Comparison of ENCODE assay signal across 12 mouse cellular contexts in the genomic region with DNA sequence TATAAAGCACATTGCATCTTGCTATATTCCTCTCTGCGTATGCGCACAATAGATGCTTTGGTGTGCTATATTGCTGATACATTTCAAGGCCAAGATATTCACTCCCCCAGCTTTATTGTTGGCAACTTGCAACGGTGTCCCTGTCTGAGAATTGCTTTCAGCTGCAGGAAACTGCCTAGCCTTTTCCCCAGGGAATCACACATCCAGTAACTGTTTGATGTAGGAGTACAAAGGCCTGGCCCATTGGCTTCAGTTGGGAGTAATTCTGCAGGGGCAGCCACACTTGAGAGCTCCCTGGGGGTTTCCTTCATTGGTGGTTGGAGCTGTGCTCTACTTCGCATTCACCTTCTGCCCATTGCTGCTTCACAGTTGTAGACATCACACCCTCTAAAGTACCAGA.
DNase-seq lines count a peak whose midpoint lies in the region; ATAC-seq and TF ChIP-seq lines count a peak whose summit lies in the region.
"Had no signal": no experiment of that assay in that cellular context is flagged by ENCODE, and none has a peak within 500 bp of the region (broad histone marks: within the 10 kb centered on the region; RNA-seq: fewer than 3 reads in every experiment).

No protein-coding gene starts in this region.

- no peak overlapping the region for H3K4me3 ChIP-seq in hindbrain, embryonic 11.5 days (ENCODE audit: low read depth, low read length)
- H3K4me3 ChIP-seq in hindbrain, embryonic 16.5 days (ENCODE audit: low read length) = no peak overlapping the region
- no peak overlapping the region for H3K4me3 ChIP-seq in limb, embryonic 10.5 days
- no peak overlapping the region for H3K4me3 ChIP-seq in neural tube, embryonic 13.5 days
- H3K4me3 ChIP-seq in gastrocnemius, adult 2 months = no peak overlapping the region
- H3K4me3 ChIP-seq: liver, embryonic 12.5 days; stomach, embryonic 15.5 days had no signal

- WGBS in hindbrain, embryonic 11.5 days = 58% methylated on average over 4 of the region's 4 CpGs
- 49% methylated on average over 4 of the region's 4 CpGs for WGBS in hindbrain, embryonic 16.5 days
- 45% methylated on average over 4 of the region's 4 CpGs for WGBS in limb, embryonic 10.5 days
- WGBS in neural tube, embryonic 13.5 days = 35% methylated on average over 4 of the region's 4 CpGs

- no peaks in the 10 kb centered on the region for H3K36me3 ChIP-seq in hindbrain, embryonic 11.5 days (ENCODE audit: control insufficient read depth, insufficient read depth, low read length)
- no peaks in the 10 kb centered on the region for H3K36me3 ChIP-seq in hindbrain, embryonic 16.5 days (ENCODE audit: control insufficient read depth, insufficient read depth, low read length)
- no peaks in the 10 kb centered on the region for H3K36me3 ChIP-seq in limb, embryonic 10.5 days
- no peaks in the 10 kb centered on the region for H3K36me3 ChIP-seq in neural tube, embryonic 13.5 days
- H3K36me3 ChIP-seq: liver, embryonic 12.5 days; stomach, embryonic 15.5 days had no signal

- no peak overlapping the region for H3K9ac ChIP-seq in hindbrain, embryonic 11.5 days (ENCODE audit: low read depth, low read length)
- no peak overlapping the region for H3K9ac ChIP-seq in hindbrain, embryonic 16.5 days (ENCODE audit: low read depth, low read length)
- no peak overlapping the region for H3K9ac ChIP-seq in neural tube, embryonic 13.5 days
- H3K9ac ChIP-seq: liver, embryonic 12.5 days; stomach, embryonic 15.5 days had no signal

- no peak for TF ChIP-seq CTCF in gastrocnemius, adult 2 months (IDR thresholded peaks at IDR 0.05)

- H3K4me1 ChIP-seq in hindbrain, embryonic 11.5 days (replicated peaks; ENCODE audit: control insufficient read depth, insufficient read depth, low read length) = no peaks in the 10 kb centered on the region
- no peaks in the 10 kb centered on the region; the same call in 1 of the 2 replicates for H3K4me1 ChIP-seq in hindbrain, embryonic 16.5 days (ENCODE audit: control insufficient read depth, insufficient read depth, low read depth, low read length)
- H3K4me1 ChIP-seq in limb, embryonic 10.5 days = peaks cover 11% of the 10 kb centered on the region
- peaks cover 12% of the 10 kb centered on the region for H3K4me1 ChIP-seq in neural tube, embryonic 13.5 days (replicated peaks)
- H3K4me1 ChIP-seq: stomach, embryonic 15.5 days had no signal

- peak; percentile 27 for DNase-seq in hindbrain, embryonic 11.5 days (ENCODE audit: low spot score)
- DNase-seq in embryo, embryonic 9.5 days (ENCODE audit: extremely low spot score) = peak; percentile 18
- peak; percentile 31 for DNase-seq in limb, embryonic 10.5 days (ENCODE audit: low spot score)
- no peak for DNase-seq in gastrocnemius, adult 2 months
- no peak for DNase-seq in spleen, adult 18-20 months

- peak; percentile 72 for ATAC-seq in hindbrain, embryonic 11.5 days (ENCODE audit: low FRiP score)
- no peak; the same call in 1 of the 2 replicates for ATAC-seq in hindbrain, embryonic 16.5 days
- ATAC-seq in neural tube, embryonic 13.5 days (ENCODE audit: low read depth) = peak; percentile 71
- ATAC-seq in cerebellum, adult (ENCODE audit: insufficient number of reproducible peaks, low FRiP score, low TSS enrichment) = no peak
- ATAC-seq: CD4-positive, CD25-positive, alpha-beta regulatory T cell, adult 4 months; intestine, embryonic 16.5 days; liver, embryonic 12.5 days had no signal

- no peak overlapping the region for H3K4me2 ChIP-seq in hindbrain, embryonic 11.5 days (replicated peaks; ENCODE audit: low read depth, low read length)
- H3K4me2 ChIP-seq in hindbrain, embryonic 16.5 days (ENCODE audit: low read length) = no peak overlapping the region
- no peak overlapping the region for H3K4me2 ChIP-seq in neural tube, embryonic 13.5 days
- H3K4me2 ChIP-seq: liver, embryonic 12.5 days; stomach, embryonic 15.5 days had no signal

- H3K9me3 ChIP-seq in hindbrain, embryonic 11.5 days (ENCODE audit: control insufficient read depth, low read length) = no peaks in the 10 kb centered on the region
- H3K9me3 ChIP-seq in hindbrain, embryonic 16.5 days (ENCODE audit: control insufficient read depth, low read length) = no peaks in the 10 kb centered on the region
- no peaks in the 10 kb centered on the region for H3K9me3 ChIP-seq in limb, embryonic 10.5 days (replicated peaks)
- no peaks in the 10 kb centered on the region for H3K9me3 ChIP-seq in neural tube, embryonic 13.5 days
- H3K9me3 ChIP-seq: liver, embryonic 12.5 days; stomach, embryonic 15.5 days had no signal

- intact Hi-C loops in gastrocnemius, adult 2 months (cut with DNase I) = no loop called here

- no peaks in the 10 kb centered on the region for H3K27me3 ChIP-seq in hindbrain, embryonic 11.5 days (ENCODE audit: control insufficient read depth, insufficient read depth, low read length)
- no peaks in the 10 kb centered on the region for H3K27me3 ChIP-seq in hindbrain, embryonic 16.5 days (replicated peaks; ENCODE audit: control insufficient read depth, insufficient read depth, low read length)
- no peaks in the 10 kb centered on the region for H3K27me3 ChIP-seq in limb, embryonic 10.5 days (ENCODE audit: low read depth, poor library complexity, severe bottlenecking)
- H3K27me3 ChIP-seq in neural tube, embryonic 13.5 days = no peaks in the 10 kb centered on the region
- H3K27me3 ChIP-seq: liver, embryonic 12.5 days; stomach, embryonic 15.5 days had no signal

- no peak overlapping the region for H3K27ac ChIP-seq in hindbrain, embryonic 11.5 days (ENCODE audit: low read depth, low read length)
- H3K27ac ChIP-seq in hindbrain, embryonic 16.5 days (ENCODE audit: low read depth, low read length) = no peak overlapping the region
- H3K27ac ChIP-seq in limb, embryonic 10.5 days = peak overlapping the region; percentile 64
- H3K27ac ChIP-seq in neural tube, embryonic 13.5 days (replicated peaks) = peak overlapping the region; percentile 24; the same call in 1 of the 2 replicates
- H3K27ac ChIP-seq in gastrocnemius, adult 2 months = no peak overlapping the region
- H3K27ac ChIP-seq: liver, embryonic 12.5 days; stomach, embryonic 15.5 days had no signal

Comparison
In these comparisons a context has a peak if more than half of its experiments do, and no peak if none do; other contexts are left out.
1. ATAC-seq: peak in hindbrain, embryonic 11.5 days (single experiment) and neural tube, embryonic 13.5 days (single experiment); none in hindbrain, embryonic 16.5 days (single experiment) and cerebellum, adult (single experiment).
2. DNase-seq: peak in hindbrain, embryonic 11.5 days (single experiment), embryo, embryonic 9.5 days (single experiment) and limb, embryonic 10.5 days (single experiment); none in gastrocnemius, adult 2 months (single experiment) and spleen, adult 18-20 months (0 of 2).
3. H3K27ac ChIP-seq: peak in limb, embryonic 10.5 days (single experiment) and neural tube, embryonic 13.5 days (single experiment); none in hindbrain, embryonic 11.5 days (single experiment), hindbrain, embryonic 16.5 days (single experiment) and gastrocnemius, adult 2 months (single experiment).